Mouse (Mus musculus): ENCODE data around the gene Med10. TPM values are rescaled to one million over a fixed set of nuclear protein-coding genes. Genes with fewer than 3 reads are reported as not detected.

Med10 gene
- polyA plus RNA-seq, 1 experiment from 2014 or later = 143 TPM

DNA sequence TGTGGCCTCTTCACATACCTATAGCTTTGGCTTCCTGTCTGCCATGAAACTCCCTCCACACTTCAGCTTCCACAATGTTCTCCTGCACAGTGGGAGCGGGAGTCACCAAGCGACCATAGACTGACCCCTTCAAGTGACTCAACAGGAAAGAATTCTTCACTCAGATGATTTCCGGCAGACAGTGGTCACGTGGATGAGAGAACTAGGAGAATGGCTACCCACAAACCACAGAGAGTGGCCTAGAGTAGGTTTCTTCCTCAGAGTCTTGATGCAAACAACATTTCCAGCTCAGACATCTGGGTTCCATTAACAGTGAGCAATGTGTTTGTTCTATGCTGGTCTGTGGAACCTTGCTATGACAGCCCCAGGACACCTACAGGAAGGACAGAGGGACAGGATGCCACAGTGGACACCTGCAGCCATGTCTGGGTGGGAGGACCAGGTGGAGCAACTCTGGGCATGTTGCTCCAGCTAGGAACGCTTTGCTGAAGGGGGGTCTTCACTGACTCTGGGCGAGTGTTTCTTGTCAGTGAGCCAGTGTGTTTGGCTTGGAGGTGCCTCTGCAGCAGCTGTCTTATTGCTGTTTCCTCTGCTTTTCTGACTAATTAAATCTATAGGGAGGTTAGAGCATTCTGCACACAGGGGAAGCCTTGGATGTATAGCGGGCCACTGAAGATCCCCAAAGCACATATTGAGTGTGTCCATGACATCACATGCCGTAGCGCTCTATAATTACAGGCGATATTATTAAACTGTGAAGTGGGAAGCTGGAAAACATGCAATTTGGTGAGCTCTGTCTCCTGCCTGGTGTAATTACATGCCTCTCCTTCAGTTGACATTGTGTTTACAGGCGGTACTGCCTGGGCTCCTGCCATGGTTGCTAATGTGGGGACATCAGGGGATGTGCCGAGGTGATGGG, 31.4 kb upstream of the Med10 start:
- H3K4me2 ChIP-seq (ENCODE audit: low read length) = no peak overlapping the region
- no peaks in the 10 kb centered on the region for H3K36me3 ChIP-seq (ENCODE audit: insufficient read depth, low read length)
- no peaks in the 10 kb centered on the region for H3K27me3 ChIP-seq (ENCODE audit: insufficient read depth, low read length)
- no peak for ATAC-seq (replicated peaks; ENCODE audit: low FRiP score, low read depth)
- 75% methylated on average over 12 of the region's 12 CpGs for WGBS
- no peaks in the 10 kb centered on the region for H3K4me1 ChIP-seq (replicated peaks; ENCODE audit: insufficient read depth, low read length)
- H3K27ac ChIP-seq = no peak overlapping the region
- H3K9ac ChIP-seq (ENCODE audit: low read depth, low read length) = no peak overlapping the region
- TF ChIP-seq CTCF (IDR thresholded peaks at IDR 0.05; ENCODE audit: low read depth) = no peak
- no peak overlapping the region for H3K4me3 ChIP-seq (replicated peaks; ENCODE audit: low read depth, low read length)
- DNase-seq (ENCODE audit: low spot score) = no peak
- no peaks in the 10 kb centered on the region for H3K9me3 ChIP-seq (replicated peaks; ENCODE audit: low read length)

GRCm38 (mm10) chr13:69772358-69772757, 29.8 kb upstream of the Med10 start:
- no peaks in the 10 kb centered on the region for H3K9me3 ChIP-seq (replicated peaks; ENCODE audit: low read length)
- H3K36me3 ChIP-seq (ENCODE audit: insufficient read depth, low read length) = no peaks in the 10 kb centered on the region
- no peak for TF ChIP-seq CTCF (IDR thresholded peaks at IDR 0.05; ENCODE audit: low read depth)
- H3K4me1 ChIP-seq (replicated peaks; ENCODE audit: insufficient read depth, low read length) = no peaks in the 10 kb centered on the region
- no peak overlapping the region for H3K4me2 ChIP-seq (ENCODE audit: low read length)
- no peaks in the 10 kb centered on the region for H3K27me3 ChIP-seq (ENCODE audit: insufficient read depth, low read length)
- ATAC-seq (replicated peaks; ENCODE audit: low FRiP score, low read depth) (no peak), DNase-seq (ENCODE audit: low spot score) (no peak)
- H3K4me3 ChIP-seq (replicated peaks; ENCODE audit: low read depth, low read length) = no peak overlapping the region
- 81% methylated on average over 4 of the region's 4 CpGs for WGBS
- H3K9ac ChIP-seq (ENCODE audit: low read depth, low read length) = no peak overlapping the region
- no peak overlapping the region for H3K27ac ChIP-seq

DNA sequence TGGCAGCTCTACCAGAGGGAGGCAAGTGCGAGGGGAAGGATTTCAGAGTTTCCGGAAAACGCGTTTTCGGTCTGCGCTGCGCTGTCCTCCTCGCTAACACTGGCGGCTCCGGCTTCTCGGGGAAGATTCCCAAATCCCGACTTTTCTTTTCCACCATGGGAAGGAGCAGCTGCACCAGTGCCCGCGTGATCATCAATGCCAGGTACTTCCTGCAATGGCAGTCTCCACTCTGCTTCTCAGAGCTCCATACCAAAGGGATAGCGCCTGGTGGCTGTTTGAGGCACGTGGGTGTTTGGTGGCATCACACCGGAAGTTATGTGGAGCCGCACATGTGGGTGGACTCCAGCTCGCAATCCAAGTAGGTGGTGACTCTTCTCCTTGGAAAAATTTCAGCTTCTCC, 24.0 kb upstream of the Med10 start:
- H3K36me3 ChIP-seq (ENCODE audit: insufficient read depth, low read length) = no peaks in the 10 kb centered on the region
- 89% methylated on average over 19 of the region's 19 CpGs for WGBS
- DNase-seq (ENCODE audit: low spot score) (no peak), ATAC-seq (replicated peaks; ENCODE audit: low FRiP score, low read depth) (no peak)
- H3K9ac ChIP-seq (ENCODE audit: low read depth, low read length) = no peak overlapping the region
- TF ChIP-seq CTCF (IDR thresholded peaks at IDR 0.05; ENCODE audit: low read depth) = no peak
- H3K4me1 ChIP-seq (replicated peaks; ENCODE audit: insufficient read depth, low read length) = no peaks in the 10 kb centered on the region
- no peak overlapping the region for H3K4me2 ChIP-seq (ENCODE audit: low read length)
- no peak overlapping the region for H3K4me3 ChIP-seq (replicated peaks; ENCODE audit: low read depth, low read length)
- H3K9me3 ChIP-seq (replicated peaks; ENCODE audit: low read length) = no peaks in the 10 kb centered on the region
- no peaks in the 10 kb centered on the region for H3K27me3 ChIP-seq (ENCODE audit: insufficient read depth, low read length)
- H3K27ac ChIP-seq = no peak overlapping the region

DNA sequence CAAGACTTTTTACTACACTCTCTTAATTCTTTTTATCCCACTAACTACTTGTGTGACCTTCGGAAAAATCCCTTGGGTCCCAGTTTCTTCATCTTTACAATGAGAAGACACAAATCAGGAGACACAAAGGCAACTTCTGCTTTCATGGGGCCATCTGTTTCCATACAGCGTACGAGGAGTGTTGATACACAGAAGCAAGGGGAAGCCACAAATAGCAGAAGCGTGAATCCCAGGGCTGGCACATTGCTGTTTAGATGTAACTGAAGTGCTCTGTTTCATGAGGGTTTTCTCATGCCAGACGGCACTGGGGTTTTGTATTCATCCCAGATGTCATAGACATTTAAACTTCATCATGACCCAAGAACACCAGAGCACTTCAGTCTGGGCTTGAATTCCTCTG, 13.5 kb upstream of the Med10 start:
- H3K27me3 ChIP-seq (ENCODE audit: insufficient read depth, low read length) = no peaks in the 10 kb centered on the region
- H3K27ac ChIP-seq = no peak overlapping the region
- DNase-seq (ENCODE audit: low spot score) = no peak
- no peak for TF ChIP-seq CTCF (IDR thresholded peaks at IDR 0.05; ENCODE audit: low read depth)
- H3K9ac ChIP-seq (ENCODE audit: low read depth, low read length) = no peak overlapping the region
- no peaks in the 10 kb centered on the region for H3K4me1 ChIP-seq (replicated peaks; ENCODE audit: insufficient read depth, low read length)
- WGBS = 84% methylated on average over 5 of the region's 5 CpGs
- no peak overlapping the region for H3K4me3 ChIP-seq (replicated peaks; ENCODE audit: low read depth, low read length)
- H3K36me3 ChIP-seq (ENCODE audit: insufficient read depth, low read length) = no peaks in the 10 kb centered on the region
- no peak for ATAC-seq (replicated peaks; ENCODE audit: low FRiP score, low read depth)
- no peak overlapping the region for H3K4me2 ChIP-seq (ENCODE audit: low read length)
- H3K9me3 ChIP-seq (replicated peaks; ENCODE audit: low read length) = no peaks in the 10 kb centered on the region

GRCm38 (mm10) chr13:69791814-69792213, 10.4 kb upstream of the Med10 start:
- no peaks in the 10 kb centered on the region for H3K36me3 ChIP-seq (ENCODE audit: insufficient read depth, low read length)
- TF ChIP-seq CTCF (IDR thresholded peaks at IDR 0.05; ENCODE audit: low read depth) = no peak
- H3K4me1 ChIP-seq (replicated peaks; ENCODE audit: insufficient read depth, low read length) = no peaks in the 10 kb centered on the region
- H3K27ac ChIP-seq = no peak overlapping the region
- 92% methylated on average over 1 of the region's 1 CpGs for WGBS
- DNase-seq (ENCODE audit: low spot score) (no peak), ATAC-seq (replicated peaks; ENCODE audit: low FRiP score, low read depth) (no peak)
- no peak overlapping the region for H3K4me3 ChIP-seq (replicated peaks; ENCODE audit: low read depth, low read length)
- H3K4me2 ChIP-seq (ENCODE audit: low read length) = no peak overlapping the region
- no peaks in the 10 kb centered on the region for H3K9me3 ChIP-seq (replicated peaks; ENCODE audit: low read length)
- no peak overlapping the region for H3K9ac ChIP-seq (ENCODE audit: low read depth, low read length)
- no peaks in the 10 kb centered on the region for H3K27me3 ChIP-seq (ENCODE audit: insufficient read depth, low read length)

DNA sequence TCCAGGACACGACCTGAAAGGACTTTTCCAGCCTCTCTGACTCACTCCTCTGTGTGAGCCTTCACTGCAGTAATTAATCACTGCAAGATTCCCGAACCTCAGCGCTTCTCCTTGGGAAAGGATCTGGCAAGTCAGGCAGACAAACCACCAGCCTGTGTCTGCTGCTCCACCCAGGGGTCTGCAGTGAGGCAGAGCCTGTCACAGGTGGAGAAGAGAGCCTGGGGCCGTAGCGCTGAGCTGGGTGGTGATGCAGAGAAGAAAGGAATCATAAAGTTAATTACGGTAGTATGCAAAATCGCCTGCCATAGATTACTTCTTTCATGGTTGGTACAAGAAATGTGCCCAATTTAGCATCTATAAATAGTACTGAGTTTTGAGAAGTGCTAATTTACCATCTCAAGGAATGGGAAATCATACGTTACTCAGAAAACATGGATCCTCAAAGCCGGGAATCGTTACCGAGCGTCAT, 9.6 kb upstream of the Med10 start:
- Histone ChIP-seq H3K4me3 (replicated peaks; ENCODE audit: low read depth, low read length) (no peak overlapping the region), H3K9ac (ENCODE audit: low read depth, low read length) (no peak overlapping the region), H3K4me1 (replicated peaks; ENCODE audit: insufficient read depth, low read length) (no peaks in the 10 kb centered on the region), H3K27me3 (ENCODE audit: insufficient read depth, low read length) (no peaks in the 10 kb centered on the region), H3K36me3 (ENCODE audit: insufficient read depth, low read length) (no peaks in the 10 kb centered on the region), H3K4me2 (ENCODE audit: low read length) (no peak overlapping the region), H3K27ac (no peak overlapping the region), H3K9me3 (replicated peaks; ENCODE audit: low read length) (no peaks in the 10 kb centered on the region)
- TF ChIP-seq CTCF (IDR thresholded peaks at IDR 0.05; ENCODE audit: low read depth) = no peak
- WGBS = 27% methylated on average over 12 of the region's 12 CpGs
- ATAC-seq (replicated peaks; ENCODE audit: low FRiP score, low read depth) = no peak
- peak; percentile 36 for DNase-seq (ENCODE audit: low spot score)
